Mouse (Mus musculus) cortical plate, adult 2 months (tissue): ENCODE data around the gene Gm9918.

ENCODE experiments used
- CTCF ChIP-seq: fragments of 200-500 bp; IDR thresholded peaks from 2 replicates; pipeline ENCODE4 v1.5.1; 2011; ENCODE audit warnings: mild to moderate bottlenecking, control low read depth, low read length; ENCODE audit not compliant: insufficient read depth; ENCODE audit errors: extremely low read depth
- POLR2A ChIP-seq: fragments of 200-500 bp; IDR thresholded peaks from 2 replicates; pipeline ENCODE4 v1.6.1; 2011; ENCODE audit warnings: mild to moderate bottlenecking, low read length, control low read depth; ENCODE audit not compliant: insufficient read depth; ENCODE audit errors: extremely low read depth

GRCm38 (mm10) chr15:102308717-102309116 lies 38.4 kb downstream of the Gm9918 start:
- TF ChIP-seq CTCF: no peak
- no peak for TF ChIP-seq POLR2A
